Mouse (Mus musculus): ENCODE measurements around the gene Inpp5b. TPM values are rescaled to one million over a fixed set of nuclear protein-coding genes. Genes with fewer than 3 reads are reported as not detected.

Inpp5b gene
- polyA plus RNA-seq, 1 experiment from 2014 or later: 26.8 TPM

GRCm38 (mm10) chr4:124755526-124755925, 13.9 kb downstream of the Inpp5b start:
- Histone ChIP-seq H3K36me3 (0 out of 2 replicates have a peak, but pooled peaks cover 4% of the 10 kb centered on the region), H3K27me3 (ENCODE audit: insufficient read depth, poor library complexity, severe bottlenecking) (peaks cover 3% of the 10 kb centered on the region; the same call in 1 of the 2 replicates)
- WGBS: 79% methylated on average over 7 of the region's 7 CpGs

GRCm38 (mm10) chr4:124759305-124759811, 17.7 kb downstream of the Inpp5b start:
- no peak overlapping the region for H3K4me3 ChIP-seq
- H3K27ac ChIP-seq: no peak overlapping the region
- no peaks in the 10 kb centered on the region for H3K9me3 ChIP-seq
- 88% methylated on average over 7 of the region's 7 CpGs for WGBS
- H3K27me3 ChIP-seq (ENCODE audit: insufficient read depth, poor library complexity, severe bottlenecking): no peaks in the 10 kb centered on the region
- no peak for DNase-seq (ENCODE audit: low spot score)
- 0 out of 2 replicates have a peak, but pooled peaks cover 4% of the 10 kb centered on the region for H3K36me3 ChIP-seq
- no peaks in the 10 kb centered on the region for H3K4me1 ChIP-seq (replicated peaks)

More at GRCm38 (mm10) chr4:124755526-124755925, 13.9 kb downstream of the Inpp5b start:
- DNase-seq (ENCODE audit: low spot score): no peak
- no peak overlapping the region for H3K27ac ChIP-seq
- no peaks in the 10 kb centered on the region for H3K9me3 ChIP-seq
- H3K4me1 ChIP-seq (replicated peaks): peaks cover 24% of the 10 kb centered on the region
- no peak overlapping the region for H3K4me3 ChIP-seq

GRCm38 (mm10) chr4:124761201-124761600, 19.6 kb downstream of the Inpp5b start:
- Histone ChIP-seq H3K27ac (no peak overlapping the region), H3K27me3 (ENCODE audit: insufficient read depth, poor library complexity, severe bottlenecking) (no peaks in the 10 kb centered on the region), H3K36me3 (0 out of 2 replicates have a peak, but pooled peaks cover 4% of the 10 kb centered on the region), H3K4me1 (replicated peaks) (no peaks in the 10 kb centered on the region), H3K9me3 (no peaks in the 10 kb centered on the region), H3K4me3 (no peak overlapping the region)
- DNase-seq (ENCODE audit: low spot score): no peak
- whole genome bisulfite sequencing: 45% methylated on average over 1 of the region's 1 CpGs

- 89% methylated on average over 6 of the region's 6 CpGs for WGBS
- Histone ChIP-seq H3K36me3 (0 out of 2 replicates have a peak, but pooled peaks cover 4% of the 10 kb centered on the region), H3K27ac (no peak overlapping the region), H3K4me1 (replicated peaks) (no peaks in the 10 kb centered on the region), H3K27me3 (ENCODE audit: insufficient read depth, poor library complexity, severe bottlenecking) (no peaks in the 10 kb centered on the region), H3K9me3 (no peaks in the 10 kb centered on the region), H3K4me3 (no peak overlapping the region)
- DNase-seq (ENCODE audit: low spot score): no peak
These were observed 21.3 kb downstream of the Inpp5b start for GRCm38 (mm10) chr4:124762858-124763452.

- no peaks in the 10 kb centered on the region for H3K9me3 ChIP-seq
- no peaks in the 10 kb centered on the region for H3K4me1 ChIP-seq (replicated peaks)
- no peaks in the 10 kb centered on the region for H3K27me3 ChIP-seq (ENCODE audit: insufficient read depth, poor library complexity, severe bottlenecking)
- H3K36me3 ChIP-seq: no peaks in the 10 kb centered on the region
- no peak overlapping the region for H3K27ac ChIP-seq
- H3K4me3 ChIP-seq: no peak overlapping the region
- WGBS: 94% methylated on average over 23 of the region's 23 CpGs
- DNase-seq (ENCODE audit: low spot score): no peak
These were observed 24.3 kb downstream of the Inpp5b start for GRCm38 (mm10) chr4:124765802-124766565.

- no peak for DNase-seq (ENCODE audit: low spot score)
- no peak overlapping the region for H3K4me3 ChIP-seq
- H3K4me1 ChIP-seq (replicated peaks): no peaks in the 10 kb centered on the region
- no peaks in the 10 kb centered on the region for H3K27me3 ChIP-seq (ENCODE audit: insufficient read depth, poor library complexity, severe bottlenecking)
- H3K9me3 ChIP-seq: no peaks in the 10 kb centered on the region
- no peaks in the 10 kb centered on the region for H3K36me3 ChIP-seq
- no peak overlapping the region for H3K27ac ChIP-seq
- WGBS: 92% methylated on average over 2 of the region's 2 CpGs
These were observed 24.9 kb downstream of the Inpp5b start for GRCm38 (mm10) chr4:124766566-124766940.

- Histone ChIP-seq H3K4me1 (replicated peaks) (no peaks in the 10 kb centered on the region), H3K27ac (no peak overlapping the region), H3K27me3 (ENCODE audit: insufficient read depth, poor library complexity, severe bottlenecking) (no peaks in the 10 kb centered on the region), H3K9me3 (no peaks in the 10 kb centered on the region), H3K4me3 (no peak overlapping the region), H3K36me3 (no peaks in the 10 kb centered on the region)
- WGBS: 88% methylated on average over 13 of the region's 13 CpGs
- DNase-seq (ENCODE audit: low spot score): no peak
These were observed 27.4 kb downstream of the Inpp5b start for GRCm38 (mm10) chr4:124768963-124769591.

- no peaks in the 10 kb centered on the region for H3K36me3 ChIP-seq
- no peak overlapping the region for H3K27ac ChIP-seq
- DNase-seq (ENCODE audit: low spot score): no peak
- no peak overlapping the region for H3K4me3 ChIP-seq
- no peaks in the 10 kb centered on the region for H3K4me1 ChIP-seq (replicated peaks)
- H3K9me3 ChIP-seq: no peaks in the 10 kb centered on the region
- H3K27me3 ChIP-seq (ENCODE audit: insufficient read depth, poor library complexity, severe bottlenecking): no peaks in the 10 kb centered on the region
- 79% methylated on average over 5 of the region's 5 CpGs for WGBS
These were observed 29.0 kb downstream of the Inpp5b start for GRCm38 (mm10) chr4:124770624-124771023.

- WGBS: 75% methylated on average over 4 of the region's 4 CpGs
- Histone ChIP-seq H3K9me3 (no peaks in the 10 kb centered on the region), H3K4me3 (no peak overlapping the region), H3K36me3 (no peaks in the 10 kb centered on the region), H3K27ac (peak overlapping the region; percentile 29; the same call in 1 of the 2 replicates), H3K4me1 (replicated peaks) (no peaks in the 10 kb centered on the region), H3K27me3 (ENCODE audit: insufficient read depth, poor library complexity, severe bottlenecking) (no peaks in the 10 kb centered on the region)
- no peak for DNase-seq (ENCODE audit: low spot score)
These were observed 30.5 kb downstream of the Inpp5b start for GRCm38 (mm10) chr4:124772125-124772524.

GRCm38 (mm10) chr4:124773449-124773848, 31.8 kb downstream of the Inpp5b start:
- H3K4me3 ChIP-seq: no peak overlapping the region
- DNase-seq (ENCODE audit: low spot score): no peak
- H3K4me1 ChIP-seq (replicated peaks): no peaks in the 10 kb centered on the region
- no peaks in the 10 kb centered on the region for H3K27me3 ChIP-seq (ENCODE audit: insufficient read depth, poor library complexity, severe bottlenecking)
- H3K27ac ChIP-seq: no peak overlapping the region
- WGBS: 90% methylated on average over 2 of the region's 2 CpGs
- H3K9me3 ChIP-seq: no peaks in the 10 kb centered on the region
- H3K36me3 ChIP-seq: peaks cover 3% of the 10 kb centered on the region; the same call in 1 of the 2 replicates

GRCm38 (mm10) chr4:124773995-124774394, 32.3 kb downstream of the Inpp5b start:
- H3K9me3 ChIP-seq: no peaks in the 10 kb centered on the region
- H3K4me3 ChIP-seq: no peak overlapping the region
- no peak overlapping the region for H3K27ac ChIP-seq
- peaks cover 8% of the 10 kb centered on the region for H3K36me3 ChIP-seq
- no peaks in the 10 kb centered on the region for H3K27me3 ChIP-seq (ENCODE audit: insufficient read depth, poor library complexity, severe bottlenecking)
- no peak for DNase-seq (ENCODE audit: low spot score)
- 90% methylated on average over 6 of the region's 6 CpGs for WGBS
- H3K4me1 ChIP-seq (replicated peaks): no peaks in the 10 kb centered on the region

GRCm38 (mm10) chr4:124774429-124774828, 32.8 kb downstream of the Inpp5b start:
- WGBS: 80% methylated on average over 2 of the region's 2 CpGs
- no peaks in the 10 kb centered on the region for H3K27me3 ChIP-seq (ENCODE audit: insufficient read depth, poor library complexity, severe bottlenecking)

GRCm38 (mm10) chr4:124781361-124781760, 39.7 kb downstream of the Inpp5b start:
- no peaks in the 10 kb centered on the region for H3K4me1 ChIP-seq (replicated peaks)
- peaks cover 80% of the 10 kb centered on the region for H3K36me3 ChIP-seq
- H3K4me3 ChIP-seq: no peak overlapping the region
- no peak overlapping the region for H3K27ac ChIP-seq
- no peak for DNase-seq (ENCODE audit: low spot score)
- no peaks in the 10 kb centered on the region for H3K27me3 ChIP-seq (ENCODE audit: insufficient read depth, poor library complexity, severe bottlenecking)
- 96% methylated on average over 7 of the region's 7 CpGs for WGBS
- H3K9me3 ChIP-seq: no peaks in the 10 kb centered on the region

More at GRCm38 (mm10) chr4:124774429-124774828, 32.8 kb downstream of the Inpp5b start:
- Histone ChIP-seq H3K4me1 (replicated peaks) (no peaks in the 10 kb centered on the region), H3K9me3 (no peaks in the 10 kb centered on the region), H3K4me3 (no peak overlapping the region), H3K36me3 (peaks cover 13% of the 10 kb centered on the region), H3K27ac (no peak overlapping the region)
- no peak for DNase-seq (ENCODE audit: low spot score)
